Mouse (Mus musculus): ENCODE measurements at regions not wholly inside any gene's neighbourhood (a gene's known extent, or its start where the extent isn't known, plus 50 kb on each side); places are given as distances from the start of the nearest gene placed in this dataset.
"Not testable (repeated sequence)": the region's sequence is repeated elsewhere in the genome, so short reads cannot be mapped to it uniquely, and the experiment has no call there.

- intact Hi-C loops (cut with DNase I; ENCODE audit: low total_unique reads) = loop anchor here (5.0 kb wide), 1 partner anchor 383 kb away; no protein-coding TSS in a partner anchor
- peak; percentile 24 for DNase-seq
Measured at GRCm38 (mm10) chr16:65629186-65629585, 66.7 kb upstream of the Chmp2b start.

- intact Hi-C loops (cut with DNase I; ENCODE audit: low total_unique reads) = no loop called here
Measured at GRCm38 (mm10) chr16:65631680-65632079, 69.2 kb upstream of the Chmp2b start.

GRCm38 (mm10) chr16:65646741-65647140, 84.2 kb upstream of the Chmp2b start:
- intact Hi-C loops (cut with DNase I; ENCODE audit: low total_unique reads); DNase-seq: not testable (repeated sequence)

More at GRCm38 (mm10) chr16:65631680-65632079, 69.2 kb upstream of the Chmp2b start:
- DNase-seq = no peak

GRCm38 (mm10) chr16:65649061-65649460, 86.5 kb upstream of the Chmp2b start:
- intact Hi-C loops (cut with DNase I; ENCODE audit: low total_unique reads) = no loop called here
- no peak for DNase-seq

GRCm38 (mm10) chr16:65655490-65655889, 93.0 kb upstream of the Chmp2b start:
- intact Hi-C loops (cut with DNase I; ENCODE audit: low total_unique reads) = no loop called here
- DNase-seq = no peak

GRCm38 (mm10) chr16:65657829-65658228, 95.3 kb upstream of the Chmp2b start:
- DNase-seq = no peak
- intact Hi-C loops (cut with DNase I; ENCODE audit: low total_unique reads) = no loop called here

- peak; percentile 6 for DNase-seq
- intact Hi-C loops (cut with DNase I; ENCODE audit: low total_unique reads) = no loop called here
Measured at GRCm38 (mm10) chr16:65664787-65665186, 102.3 kb upstream of the Chmp2b start.

GRCm38 (mm10) chr16:65672116-65672515, 109.6 kb upstream of the Chmp2b start:
- intact Hi-C loops (cut with DNase I; ENCODE audit: low total_unique reads) = no loop called here
- DNase-seq = no peak

- intact Hi-C loops (cut with DNase I; ENCODE audit: low total_unique reads) = no loop called here
- DNase-seq = no peak
Measured at GRCm38 (mm10) chr16:65683089-65683488, 120.6 kb upstream of the Chmp2b start.

- DNase-seq = no peak
- intact Hi-C loops (cut with DNase I; ENCODE audit: low total_unique reads) = no loop called here
Measured at GRCm38 (mm10) chr16:65683703-65684320, 121.3 kb upstream of the Chmp2b start.

GRCm38 (mm10) chr16:65693626-65694025, 121.4 kb upstream of the Vgll3 start:
- intact Hi-C loops (cut with DNase I; ENCODE audit: low total_unique reads) = no loop called here
- DNase-seq = no peak

- intact Hi-C loops (cut with DNase I; ENCODE audit: low total_unique reads) = no loop called here
- DNase-seq = no peak
Measured at GRCm38 (mm10) chr16:65715631-65716030, 99.4 kb upstream of the Vgll3 start.

- DNase-seq = no peak
- intact Hi-C loops (cut with DNase I; ENCODE audit: low total_unique reads) = no loop called here
Measured at GRCm38 (mm10) chr16:65718791-65719472, 96.1 kb upstream of the Vgll3 start.

GRCm38 (mm10) chr16:65720953-65721352, 94.1 kb upstream of the Vgll3 start:
- DNase-seq = no peak
- intact Hi-C loops (cut with DNase I; ENCODE audit: low total_unique reads) = no loop called here

- intact Hi-C loops (cut with DNase I; ENCODE audit: low total_unique reads) = no loop called here
- no peak for DNase-seq
Measured at GRCm38 (mm10) chr16:65725559-65726269, 89.3 kb upstream of the Vgll3 start.

GRCm38 (mm10) chr16:65726289-65726688, 88.8 kb upstream of the Vgll3 start:
- intact Hi-C loops (cut with DNase I; ENCODE audit: low total_unique reads) = no loop called here
- no peak for DNase-seq

GRCm38 (mm10) chr16:65729322-65729721, 85.7 kb upstream of the Vgll3 start:
- intact Hi-C loops (cut with DNase I; ENCODE audit: low total_unique reads) = no loop called here
- no peak for DNase-seq

- no peak for DNase-seq
- intact Hi-C loops (cut with DNase I; ENCODE audit: low total_unique reads) = no loop called here
Measured at GRCm38 (mm10) chr16:65739652-65740051, 75.4 kb upstream of the Vgll3 start.

- intact Hi-C loops (cut with DNase I; ENCODE audit: low total_unique reads) = no loop called here
Measured at GRCm38 (mm10) chr16:65742951-65743350, 72.1 kb upstream of the Vgll3 start.

GRCm38 (mm10) chr16:65755667-65756066, 59.4 kb upstream of the Vgll3 start:
- DNase-seq = no peak
- intact Hi-C loops (cut with DNase I; ENCODE audit: low total_unique reads) = no loop called here

More at GRCm38 (mm10) chr16:65742951-65743350, 72.1 kb upstream of the Vgll3 start:
- DNase-seq = no peak
